Mouse (Mus musculus): ENCODE results near the gene Cdc73.
A peak's percentile ranks its signal among the peaks of the same experiment; 100 is the strongest.
"Not testable (repeated sequence)": the region's sequence is repeated elsewhere in the genome, so short reads cannot be mapped to it uniquely, and the experiment has no call there.

Gene Cdc73

GRCm38 (mm10) chr1:143702741-143703262 is at the start of gene Cdc73:
TSS of gene Cdc73 (minus strand) at chr1:143702893.
- peak; percentile 90 for DNase-seq (ENCODE audit: low spot score)

GRCm38 (mm10) chr1:143745871-143746270 is 43.2 kb upstream of the Cdc73 start:
- no peak for DNase-seq (ENCODE audit: low spot score)

GRCm38 (mm10) chr1:143742186-143742585 is 39.5 kb upstream of the Cdc73 start:
- DNase-seq (ENCODE audit: low spot score), result no peak

GRCm38 (mm10) chr1:143741331-143741730 is 38.6 kb upstream of the Cdc73 start:
- DNase-seq (ENCODE audit: low spot score), result no peak

- no peak for DNase-seq (ENCODE audit: low spot score)
These were observed 37.9 kb upstream of the Cdc73 start for GRCm38 (mm10) chr1:143740581-143740980.

GRCm38 (mm10) chr1:143739361-143740350 is 37.0 kb upstream of the Cdc73 start:
- DNase-seq (ENCODE audit: low spot score), result peak; percentile 81

GRCm38 (mm10) chr1:143738811-143739210 is 36.1 kb upstream of the Cdc73 start:
- DNase-seq (ENCODE audit: low spot score), result no peak

- no peak for DNase-seq (ENCODE audit: low spot score)
These were observed 31.3 kb upstream of the Cdc73 start for GRCm38 (mm10) chr1:143733914-143734410.

GRCm38 (mm10) chr1:143731691-143732090 is 29.0 kb upstream of the Cdc73 start:
- DNase-seq (ENCODE audit: low spot score), result no peak

- no peak for DNase-seq (ENCODE audit: low spot score)
These were observed 28.2 kb upstream of the Cdc73 start for GRCm38 (mm10) chr1:143730899-143731298.

- DNase-seq (ENCODE audit: low spot score), result no peak
These were observed 25.2 kb upstream of the Cdc73 start for GRCm38 (mm10) chr1:143727701-143728445.

- no peak for DNase-seq (ENCODE audit: low spot score)
These were observed 21.9 kb upstream of the Cdc73 start for GRCm38 (mm10) chr1:143724456-143725064.

- not testable (repeated sequence) for DNase-seq (ENCODE audit: low spot score)
These were observed 13.3 kb upstream of the Cdc73 start, which contains the start of gene Glrx2 for GRCm38 (mm10) chr1:143716038-143716437. TSS of gene Glrx2 (plus strand) at chr1:143716338.

- no peak for DNase-seq (ENCODE audit: low spot score)
These were observed 7.9 kb upstream of the Cdc73 start for GRCm38 (mm10) chr1:143710627-143710976.

GRCm38 (mm10) chr1:143709966-143710626 is 7.4 kb upstream of the Cdc73 start:
- no peak for DNase-seq (ENCODE audit: low spot score)

GRCm38 (mm10) chr1:143708361-143708760 is 5.7 kb upstream of the Cdc73 start:
- no peak for DNase-seq (ENCODE audit: low spot score)

GRCm38 (mm10) chr1:143707006-143707405 is 4.3 kb upstream of the Cdc73 start:
- no peak for DNase-seq (ENCODE audit: low spot score)

- no peak for DNase-seq (ENCODE audit: low spot score)
These were observed 452 bp downstream of the Cdc73 start for GRCm38 (mm10) chr1:143702141-143702740.

- DNase-seq (ENCODE audit: low spot score), result no peak
These were observed 957 bp downstream of the Cdc73 start for GRCm38 (mm10) chr1:143701736-143702135.

GRCm38 (mm10) chr1:143684849-143685248 is 17.8 kb downstream of the Cdc73 start:
- no peak for DNase-seq (ENCODE audit: low spot score)

- no peak for DNase-seq (ENCODE audit: low spot score)
These were observed 21.6 kb downstream of the Cdc73 start for GRCm38 (mm10) chr1:143681108-143681507.

Measured in spleen, adult 12 weeks (tissue).